Mouse (Mus musculus) embryo, embryonic 10.5 days (tissue): ENCODE results near the gene Olfr164.

Source experiments
- DNase-seq: peaks from one replicate; pipeline ENCODE4 v3.0.0-alpha.2; 2015; ENCODE audit warnings: low spot score

Gene Olfr164

DNA sequence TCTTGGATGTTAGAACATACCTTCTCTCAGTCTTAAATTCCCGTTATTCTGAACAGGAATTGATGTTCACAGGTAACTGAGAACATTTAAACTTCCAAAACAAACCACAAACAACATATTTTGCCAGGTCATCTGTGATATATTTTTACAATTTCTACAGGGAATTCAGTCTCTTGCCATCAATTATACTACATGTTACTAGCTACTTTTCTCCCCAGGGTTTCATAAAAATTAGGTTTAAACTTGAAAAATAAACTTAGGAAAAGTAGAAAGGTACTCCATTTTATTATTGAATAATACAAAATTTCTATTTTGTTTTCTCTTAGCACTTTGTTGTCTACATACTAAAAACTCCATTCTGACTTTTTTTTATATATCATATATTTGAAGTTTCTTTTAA is at the start of gene Olfr164:
TSS of gene Olfr164 (minus strand) at position 101 of the 400 bp plus-strand sequence.
- DNase-seq: no peak

DNA sequence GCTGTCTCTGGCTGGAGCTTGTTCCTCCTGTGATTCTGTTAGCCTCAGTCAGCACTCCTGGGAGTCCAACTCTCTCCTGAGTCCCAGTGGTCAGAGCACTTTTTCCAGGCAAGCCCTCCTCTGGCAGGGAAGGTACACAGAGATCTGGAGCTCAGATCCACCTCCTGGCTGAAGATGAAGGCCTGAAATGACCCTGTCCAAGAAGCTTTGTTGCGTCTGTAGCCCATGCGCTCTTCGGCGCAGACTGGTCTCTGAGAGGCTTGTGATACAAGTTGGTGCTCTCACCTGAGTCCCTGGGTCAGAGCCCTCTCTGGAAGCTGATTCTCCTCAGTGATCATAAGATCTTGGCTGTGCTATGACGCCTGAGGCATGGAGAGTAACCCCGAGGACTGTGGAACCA is 35.2 kb upstream of the Olfr164 start:
- DNase-seq: no peak

GRCm38 (mm10) chr16:19263235-19263634 is 50.6 kb downstream of the Olfr164 start:
- peak; percentile 15 for DNase-seq

- DNase-seq: no peak
Observed at GRCm38 (mm10) chr16:19260780-19261179, 53.1 kb downstream of the Olfr164 start.

DNA sequence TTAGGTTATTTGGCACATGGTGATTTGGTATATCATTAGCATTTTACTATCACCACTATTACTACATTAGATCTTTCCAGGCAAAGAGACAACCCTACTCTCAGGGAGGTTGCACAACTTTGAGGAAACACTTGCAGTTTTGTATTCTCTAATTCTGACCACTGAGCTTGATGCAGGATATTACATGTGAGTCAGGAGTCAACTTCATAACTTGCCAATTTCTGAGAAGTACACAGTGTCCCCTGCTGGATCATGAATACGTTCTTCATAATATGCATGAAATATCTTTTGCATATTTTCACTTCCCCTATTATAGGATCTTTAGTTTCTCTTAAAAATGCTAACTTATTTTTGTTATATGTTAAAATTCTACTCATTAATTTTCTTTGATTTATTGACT is 68.0 kb downstream of the Olfr164 start:
- no peak for DNase-seq

DNA sequence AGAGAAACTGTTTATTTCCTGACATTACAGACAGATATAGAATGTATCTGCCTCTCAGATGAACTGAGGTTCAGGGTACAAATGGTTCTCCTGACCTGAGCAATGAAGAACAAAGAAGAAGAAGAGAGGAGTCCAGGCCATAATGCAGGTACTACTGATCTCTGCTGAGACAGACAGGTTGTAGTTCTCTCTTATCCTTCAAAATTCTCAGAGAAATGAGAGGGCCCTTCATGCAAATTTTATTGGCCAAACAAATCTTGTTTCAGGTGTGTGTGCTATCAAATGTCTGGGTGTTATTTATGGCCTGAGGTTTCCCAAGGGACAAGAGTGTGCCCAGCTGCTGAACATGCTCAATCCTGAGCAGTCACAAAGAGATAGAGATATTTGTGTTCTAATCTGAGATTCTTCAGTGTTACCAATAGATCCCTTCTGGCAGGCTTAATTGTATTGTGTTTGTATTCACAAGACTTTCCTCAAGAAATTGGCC is 72.3 kb downstream of the Olfr164 start:
- DNase-seq: no peak

GRCm38 (mm10) chr16:19240792-19241538 is 72.9 kb downstream of the Olfr164 start:
- no peak for DNase-seq

DNA sequence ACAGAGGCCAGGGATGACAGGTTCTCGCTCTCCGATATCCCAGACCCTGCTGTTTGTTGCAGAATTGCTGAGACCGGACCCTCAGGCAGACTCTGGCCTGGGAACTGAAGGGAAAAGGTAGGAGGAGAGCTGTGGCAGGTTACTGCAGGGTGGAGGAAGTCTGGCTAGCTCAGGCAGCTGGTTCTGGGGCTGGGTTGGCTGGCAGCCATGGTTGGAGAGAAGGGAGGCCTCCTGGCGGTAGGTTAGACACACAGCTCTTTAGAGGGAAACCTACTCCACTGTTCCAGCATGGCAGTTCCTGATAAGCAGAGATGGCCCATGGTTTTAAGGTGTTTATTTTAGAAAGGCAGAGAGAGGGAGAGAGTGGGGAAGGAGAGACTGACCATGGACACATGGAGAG is 77.1 kb downstream of the Olfr164 start:
- no peak for DNase-seq
